Mouse (Mus musculus): Measurements from ENCODE around the gene Arid1b. TPM values are rescaled to one million over a fixed set of nuclear protein-coding genes. Genes with fewer than 3 reads are reported as not detected.
"Not testable (repeated sequence)": the region's sequence is repeated elsewhere in the genome, so short reads cannot be mapped to it uniquely, and the experiment has no call there.

Gene Arid1b
- polyA plus RNA-seq, 2 experiments from 2014 or later: 9.6 to 12.1 TPM

DNA sequence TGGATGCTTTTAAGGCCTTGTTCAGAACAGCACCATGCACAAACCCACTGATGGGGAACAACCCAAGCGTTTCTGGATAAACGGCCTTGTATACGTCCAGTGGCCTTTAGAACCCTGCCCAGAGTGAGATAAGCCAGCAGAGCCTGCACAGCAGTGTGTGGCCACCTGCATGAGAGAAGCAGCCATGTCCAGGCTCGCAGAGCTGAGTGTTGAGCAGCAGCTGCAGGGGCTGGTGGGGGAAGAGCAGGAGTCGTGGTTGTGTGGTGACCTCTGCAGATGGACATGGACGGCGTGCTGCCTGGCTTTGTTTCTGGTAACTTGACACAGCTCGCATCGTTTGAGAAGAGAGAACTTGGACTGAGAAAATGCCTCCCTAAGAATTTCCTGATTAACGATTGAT, 97.8 kb downstream of the Arid1b start:
- no peak for ATAC-seq

DNA sequence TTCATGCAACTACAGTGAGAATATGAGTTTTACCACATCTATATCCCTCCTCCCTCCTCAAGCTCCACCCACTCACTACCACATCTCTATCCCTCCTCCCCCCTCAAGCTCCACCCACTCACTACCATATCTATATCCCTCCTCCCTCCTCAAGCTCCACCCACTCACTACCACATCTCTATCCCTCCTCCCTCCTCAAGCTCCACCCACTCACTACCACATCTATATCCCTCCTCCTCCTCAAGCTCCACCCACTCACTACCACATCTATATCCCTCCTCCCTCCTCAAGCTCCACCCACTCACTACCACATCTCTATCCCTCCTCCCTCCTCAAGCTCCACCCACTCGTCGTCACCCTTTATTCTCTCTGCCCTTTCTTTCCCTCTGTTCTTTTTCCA, 99.2 kb downstream of the Arid1b start:
- ATAC-seq: not testable (repeated sequence)

DNA sequence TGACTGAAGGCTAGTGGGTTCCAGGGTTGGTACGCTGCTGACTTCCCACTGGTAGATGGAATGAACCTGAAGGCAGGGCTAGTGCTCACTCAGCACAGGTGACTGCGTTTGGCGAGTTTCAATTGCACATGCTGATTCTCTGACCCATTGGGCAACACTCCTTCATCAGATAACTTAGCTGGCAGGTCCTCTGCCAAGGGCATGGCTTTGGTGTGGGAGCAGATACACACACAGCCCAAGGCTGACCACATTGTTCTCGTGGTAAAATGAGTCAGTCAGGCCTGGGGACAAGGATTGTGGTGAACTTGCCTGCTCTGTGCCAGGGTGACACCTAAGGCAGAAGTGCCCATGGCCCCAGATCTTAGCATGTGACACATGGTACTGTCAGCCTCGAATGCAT, 100.5 kb downstream of the Arid1b start:
- no peak for ATAC-seq

DNA sequence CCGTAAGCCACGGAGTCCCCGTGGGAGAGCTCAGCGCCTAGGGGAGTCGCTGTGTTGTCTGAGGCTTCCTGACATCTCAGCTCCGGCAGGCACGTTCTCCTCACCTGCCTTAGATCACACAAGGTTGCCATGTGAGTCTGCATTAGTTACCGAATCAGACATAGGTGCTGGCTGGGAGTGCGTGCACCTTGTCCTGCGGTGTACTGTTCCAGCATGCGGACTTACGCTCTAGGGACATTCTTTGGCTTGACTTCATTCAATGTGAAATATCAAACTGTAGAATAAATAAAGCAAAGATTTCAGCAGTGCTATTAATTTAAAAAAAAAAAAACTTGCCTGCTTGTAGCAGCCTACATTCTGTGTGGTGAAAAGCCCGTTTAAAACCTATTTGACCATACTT, 101.6 kb downstream of the Arid1b start:
- ATAC-seq: no peak

DNA sequence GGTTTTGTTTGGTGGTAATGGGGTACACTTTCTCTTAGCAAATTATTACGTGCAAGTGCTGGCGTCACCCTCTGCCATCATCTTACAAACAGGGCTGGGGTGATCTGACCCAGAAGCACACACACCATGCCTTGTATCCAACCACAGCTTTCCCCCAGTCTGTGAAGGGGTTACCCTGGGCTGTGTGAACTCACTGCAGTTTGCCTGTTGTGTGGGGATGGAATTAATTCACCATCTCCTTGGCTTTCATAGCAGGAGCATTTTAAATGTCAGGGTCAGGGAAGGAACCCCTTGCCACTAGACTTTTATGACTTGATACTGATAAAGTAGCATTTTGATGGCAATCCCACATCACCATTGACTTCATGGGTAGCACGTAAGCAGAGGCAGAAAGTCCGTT, 102.9 kb downstream of the Arid1b start:
- ATAC-seq: no peak

DNA sequence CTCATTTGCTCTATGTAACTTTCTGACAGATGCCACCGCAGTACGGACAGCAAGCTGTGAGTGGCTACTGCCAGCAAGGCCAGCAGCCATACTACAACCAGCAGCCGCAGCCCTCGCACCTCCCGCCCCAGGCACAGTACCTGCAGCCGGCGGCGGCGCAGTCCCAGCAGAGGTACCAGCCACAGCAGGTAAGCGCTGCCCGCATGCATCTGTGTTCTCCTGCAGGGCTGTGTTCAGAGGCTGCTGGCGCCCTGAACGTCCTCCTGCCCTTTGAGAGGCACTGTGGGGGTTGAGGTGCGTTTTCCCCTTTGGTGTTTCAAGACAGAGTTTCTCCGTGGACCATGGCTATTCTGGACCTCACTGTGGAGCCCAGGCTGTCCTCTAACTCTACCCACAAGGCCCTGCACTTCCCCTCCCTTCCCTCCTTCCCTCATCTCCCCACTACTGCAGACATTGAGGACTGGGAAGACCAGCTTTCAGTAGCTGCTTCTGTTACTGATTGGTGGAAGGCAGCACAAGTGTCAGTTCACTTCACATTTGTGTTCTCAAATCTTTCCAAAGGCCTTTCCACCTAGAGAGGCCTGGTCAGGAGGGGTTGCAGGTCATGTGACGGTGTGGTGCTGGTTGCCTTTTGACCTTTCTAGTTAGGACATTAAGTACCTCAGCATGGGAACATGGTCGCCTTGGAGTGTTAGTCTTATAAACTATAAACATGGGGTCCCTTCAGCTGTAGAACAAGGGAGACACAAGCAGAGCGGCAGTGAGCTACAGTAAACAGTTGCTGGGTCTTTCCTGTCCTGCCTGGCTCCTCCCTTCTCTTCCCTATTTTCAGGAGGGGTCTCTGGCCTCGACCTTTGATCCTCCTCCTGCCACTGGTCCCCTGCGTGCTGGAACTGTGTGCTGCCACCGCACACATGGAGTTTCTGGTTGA, 103.7 kb downstream of the Arid1b start:
- ATAC-seq: no peak

DNA sequence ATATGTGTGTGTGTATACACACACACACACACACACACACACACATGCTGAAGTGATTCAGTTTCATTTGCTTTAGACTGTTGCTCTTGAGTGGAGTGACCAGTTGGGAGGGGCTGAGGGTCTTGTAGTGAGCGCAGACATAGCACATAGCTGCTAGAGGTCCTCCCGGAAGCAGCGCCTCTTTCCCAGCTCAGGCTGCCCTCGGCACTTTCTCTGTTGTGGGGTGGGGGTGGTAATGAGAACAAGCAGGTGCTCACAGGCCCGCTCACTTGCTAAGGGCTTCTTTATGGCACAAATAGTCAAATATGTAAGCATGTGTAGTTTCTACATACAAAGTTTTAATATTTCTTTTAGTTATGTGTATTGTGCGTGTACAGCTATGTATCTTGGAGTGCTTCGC, 104.6 kb downstream of the Arid1b start:
- ATAC-seq: no peak

DNA sequence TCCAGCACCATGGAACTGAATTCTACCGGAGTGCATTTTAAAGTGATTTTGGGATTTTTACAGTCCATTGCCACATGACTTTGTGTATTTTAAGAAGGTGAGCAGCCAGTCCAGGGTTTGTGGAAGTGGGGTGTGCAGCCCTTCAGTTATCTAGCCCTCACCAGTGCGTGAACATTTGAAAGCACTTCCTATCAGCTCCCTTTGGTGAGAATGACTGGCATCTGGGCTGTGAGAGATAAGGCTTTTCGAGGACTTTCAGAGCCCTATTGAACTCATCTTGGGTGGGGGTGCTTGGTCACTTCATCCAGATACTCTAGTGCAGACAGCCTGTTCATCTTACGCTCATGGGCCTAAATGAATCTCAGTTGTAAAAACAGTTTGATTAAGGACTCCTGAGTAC, 105.1 kb downstream of the Arid1b start:
- ATAC-seq: no peak

DNA sequence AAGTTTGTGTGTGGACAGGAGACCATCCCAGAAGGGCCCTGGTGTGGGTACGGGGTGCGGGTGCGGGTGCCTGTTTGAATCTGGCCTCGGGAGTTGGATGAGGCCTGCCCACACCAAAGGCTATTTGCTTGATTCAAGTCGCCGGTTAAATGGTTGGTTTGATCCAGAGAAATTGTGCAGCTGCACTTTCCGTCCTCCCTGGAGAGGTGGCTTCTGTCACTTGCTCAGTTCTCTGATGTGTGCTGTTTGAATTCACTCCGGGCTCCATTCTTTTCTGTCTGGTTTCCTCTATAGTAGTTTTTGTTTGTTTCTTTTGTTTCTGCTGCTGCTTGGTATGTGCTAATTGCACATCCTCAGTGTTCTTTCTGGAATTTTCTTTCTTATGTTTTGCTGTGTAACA, 107.0 kb downstream of the Arid1b start:
- ATAC-seq: no peak

DNA sequence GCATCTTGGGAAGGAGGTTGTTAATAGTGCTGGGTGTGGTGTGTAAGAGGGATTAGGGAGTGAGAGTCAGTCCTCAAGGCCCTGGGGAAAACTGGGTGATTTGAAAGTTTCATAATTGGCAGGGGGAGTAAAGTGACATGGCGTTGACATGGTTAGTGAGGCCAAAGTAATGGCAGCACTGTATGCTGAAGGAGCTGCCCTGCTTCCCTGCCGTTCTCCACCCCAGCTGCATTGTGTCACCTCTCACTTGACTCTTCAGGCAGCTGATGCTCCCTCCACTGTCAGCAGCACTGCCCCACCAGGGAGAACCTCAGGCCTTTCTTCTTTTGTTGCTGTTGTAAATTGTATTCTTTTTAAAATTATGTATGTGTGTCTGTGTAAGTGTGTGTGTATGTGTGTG, 107.8 kb downstream of the Arid1b start:
- no peak for ATAC-seq

DNA sequence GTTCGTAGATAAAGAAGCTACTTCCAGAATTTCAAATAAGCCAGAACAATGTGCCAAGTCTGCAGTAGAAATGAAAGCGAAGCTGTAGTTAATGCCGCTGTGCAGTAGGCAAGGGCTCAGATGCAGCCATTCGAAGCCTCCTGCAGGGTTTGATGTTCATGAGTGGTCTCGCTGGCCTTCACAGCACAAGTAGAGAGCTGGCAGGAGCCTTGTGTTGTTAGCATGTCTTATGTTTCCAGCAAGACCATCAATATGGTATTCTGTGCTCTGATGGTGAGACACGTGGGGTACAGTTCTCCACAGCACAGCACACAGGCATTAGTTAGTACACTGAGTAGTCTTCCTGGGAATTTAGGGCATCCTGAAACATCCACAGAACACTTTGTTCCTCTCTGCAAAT, 111.6 kb downstream of the Arid1b start:
- ATAC-seq: no peak

DNA sequence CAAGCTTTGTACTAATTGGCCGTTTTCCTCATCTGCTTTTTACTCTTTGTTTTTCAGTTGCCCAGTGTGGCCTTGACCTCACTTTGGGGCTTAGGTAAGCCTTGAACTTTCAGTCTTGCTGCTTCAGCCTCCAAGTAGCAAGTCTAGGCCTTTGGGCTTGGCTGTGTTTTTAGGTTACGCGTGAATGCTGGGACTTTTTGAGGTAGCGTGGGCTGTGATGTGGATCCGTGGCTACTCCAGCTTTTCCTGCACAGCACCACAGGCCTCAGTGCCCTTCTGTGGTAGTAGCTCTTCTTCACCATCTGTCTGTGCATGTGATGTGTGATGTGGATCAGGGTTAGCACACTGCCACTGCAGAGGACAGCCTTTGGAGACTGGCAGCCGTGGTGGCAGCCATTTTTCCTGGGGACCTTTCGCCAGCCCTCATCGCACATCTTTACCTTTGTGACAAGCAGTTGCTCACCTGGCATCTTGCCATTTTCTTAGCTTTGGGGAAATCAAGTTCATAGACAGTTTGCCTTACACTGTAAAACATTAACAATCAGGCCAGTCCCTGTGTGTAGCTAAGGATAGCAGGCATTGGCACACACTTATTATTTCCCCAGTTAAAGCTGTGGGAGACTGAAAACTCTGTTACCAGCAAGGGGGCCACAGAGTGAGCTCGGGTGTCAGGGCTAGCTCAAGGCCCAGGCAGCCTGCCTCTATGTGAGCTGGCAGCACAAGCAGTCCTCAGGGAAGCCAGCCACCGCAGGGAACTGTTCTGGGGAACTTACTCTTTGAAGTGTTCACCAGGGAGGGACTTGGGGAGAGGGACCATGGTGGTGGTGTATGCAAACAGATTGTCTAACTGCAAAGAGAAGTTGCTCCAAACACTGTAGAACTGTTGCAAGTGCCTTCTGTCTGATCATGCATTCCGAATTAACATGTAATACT, 112.4 kb downstream of the Arid1b start:
- ATAC-seq: no peak

DNA sequence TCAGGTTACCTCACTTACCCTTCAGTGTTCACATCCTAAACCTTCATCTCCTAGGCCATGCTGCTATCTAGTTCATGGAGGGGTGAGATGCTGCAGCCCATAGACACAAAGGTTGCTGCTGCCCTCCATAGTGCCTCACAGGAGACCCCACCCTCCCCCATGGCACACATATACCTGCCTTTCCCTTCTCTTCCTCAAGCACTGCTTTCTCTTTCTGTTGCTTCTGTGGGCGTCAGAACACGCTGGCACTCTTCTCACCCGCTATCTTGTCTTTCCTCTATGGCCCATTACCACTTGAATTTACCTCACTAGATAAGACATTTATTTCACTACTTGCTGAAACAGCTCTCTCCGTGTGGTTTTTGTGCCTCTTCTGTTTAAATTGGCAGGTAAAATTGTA, 113.4 kb downstream of the Arid1b start:
- peak; percentile 77 for ATAC-seq

DNA sequence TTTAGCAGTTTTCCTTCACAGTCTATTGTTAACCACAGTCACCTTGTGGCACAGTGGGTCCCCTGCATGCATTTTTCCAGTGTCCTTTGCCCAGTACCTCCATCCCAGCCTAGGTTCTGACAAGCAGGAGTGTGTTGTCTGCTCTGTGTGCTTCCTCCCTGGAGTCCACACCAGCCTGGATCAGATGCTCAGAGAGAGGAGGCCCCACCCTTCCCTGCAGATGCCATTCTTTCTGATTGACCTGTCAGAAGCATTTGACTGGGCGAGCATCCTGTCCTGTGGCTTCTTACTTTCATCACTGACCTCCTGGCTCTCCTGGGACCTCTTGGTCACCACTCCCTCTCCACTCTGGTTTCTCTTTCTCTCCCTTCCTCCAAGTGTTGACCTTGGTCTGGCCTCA, 113.9 kb downstream of the Arid1b start:
- ATAC-seq: no peak

DNA sequence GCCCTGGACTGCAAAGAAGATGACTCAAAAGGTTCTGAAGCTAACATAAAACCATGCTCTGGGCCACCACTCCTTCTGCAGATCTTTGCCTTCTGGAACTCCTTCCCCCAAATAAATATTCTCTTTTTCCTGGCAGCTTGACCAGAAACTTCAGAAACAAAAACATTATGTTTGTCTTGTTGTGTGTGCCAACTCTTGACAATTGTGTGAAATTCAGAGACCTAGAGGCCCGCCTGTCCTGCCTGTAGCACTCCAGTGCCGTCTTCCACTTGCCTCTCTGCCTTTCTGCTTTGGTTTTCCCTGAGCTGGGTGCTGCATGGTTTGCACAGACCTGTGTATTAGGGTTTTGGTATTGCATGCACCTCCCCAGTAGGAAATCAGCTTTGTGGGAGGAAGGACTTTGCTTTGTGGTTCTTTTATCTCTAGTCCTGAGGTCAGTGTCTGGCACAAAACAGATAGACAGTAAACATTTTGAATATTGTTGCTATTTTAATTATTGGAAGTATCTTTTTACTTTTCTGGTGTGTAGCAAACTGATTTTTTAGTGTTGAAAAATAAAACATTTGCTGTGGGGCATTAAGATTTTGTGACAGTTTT, 114.5 kb downstream of the Arid1b start:
- no peak for ATAC-seq

DNA sequence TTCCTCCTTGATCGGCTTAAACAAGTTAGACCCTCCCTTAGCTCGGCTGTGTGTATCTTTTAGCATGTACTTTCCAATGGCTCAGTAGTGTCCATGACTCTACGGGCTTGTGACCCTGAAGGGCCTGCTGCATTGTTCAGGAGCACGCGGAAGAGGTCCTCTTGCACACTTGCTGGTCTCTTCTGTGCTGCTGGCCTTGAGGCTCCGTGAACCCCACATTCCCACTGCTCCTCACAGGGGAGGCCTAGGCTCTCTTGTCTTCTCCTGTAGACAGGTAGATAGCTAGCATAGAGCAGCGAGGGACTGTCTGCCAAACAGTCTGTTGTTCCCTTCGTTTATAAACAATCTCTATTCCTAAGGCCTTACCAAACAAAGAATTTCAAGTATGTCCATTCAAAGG, 115.2 kb downstream of the Arid1b start:
- no peak for ATAC-seq

DNA sequence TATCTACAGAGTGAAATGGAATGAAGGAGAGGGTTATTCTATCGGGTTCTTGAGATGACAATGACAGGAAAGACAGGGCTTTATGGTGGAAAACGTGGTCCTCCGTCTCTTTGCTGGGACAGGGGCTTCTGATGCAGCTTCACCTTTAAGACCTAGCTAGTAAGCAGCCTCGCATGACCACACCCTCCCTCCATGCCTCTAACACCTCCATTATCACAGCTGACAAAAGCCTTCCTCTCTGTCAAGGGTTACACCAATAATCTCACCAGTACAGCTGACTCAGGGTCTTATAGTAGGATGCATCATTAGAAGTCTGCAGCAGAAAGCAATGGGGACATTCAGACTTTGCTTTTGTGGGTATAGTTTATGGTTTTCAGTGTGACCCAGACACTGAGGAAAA, 116.0 kb downstream of the Arid1b start:
- no peak for ATAC-seq

DNA sequence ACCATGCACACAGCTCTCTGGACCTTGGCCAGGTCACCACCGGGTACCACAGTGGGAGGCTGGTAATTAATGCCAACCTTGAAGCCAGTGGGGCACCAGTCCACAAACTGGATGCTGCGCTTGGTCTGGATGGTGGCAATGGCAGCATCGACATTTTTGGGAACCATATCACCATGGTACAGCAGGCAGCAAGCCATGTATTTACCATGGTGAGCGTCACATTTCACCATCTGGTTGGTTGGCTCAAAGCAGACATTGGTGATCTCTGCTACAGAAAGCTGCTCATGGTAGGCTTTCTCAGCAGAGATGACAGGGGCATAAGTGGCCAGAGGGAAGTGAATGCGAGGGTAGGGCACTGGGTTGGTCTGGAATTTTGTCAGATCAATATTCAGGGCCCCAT, 116.8 kb downstream of the Arid1b start:
- ATAC-seq: not testable (repeated sequence)

DNA sequence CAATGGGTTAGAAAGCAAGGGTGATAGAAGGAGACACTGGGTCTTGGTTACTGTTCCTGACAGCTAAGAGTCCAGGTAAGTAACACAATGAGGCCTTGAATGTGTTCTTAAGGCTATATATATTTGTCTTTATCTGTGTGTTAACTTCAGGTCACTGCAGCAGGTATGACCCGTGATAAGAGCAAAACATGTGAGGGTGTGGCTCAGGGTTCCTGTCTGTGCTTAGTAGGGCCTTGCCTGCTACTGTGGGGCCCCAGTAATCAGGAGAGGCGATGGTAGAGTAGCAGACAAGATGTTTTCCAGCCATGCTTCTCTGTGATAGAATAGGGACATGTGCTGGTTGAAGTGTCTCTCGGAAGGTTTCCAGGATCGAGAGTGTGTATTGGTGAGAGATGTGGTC, 118.0 kb downstream of the Arid1b start:
- ATAC-seq: no peak

DNA sequence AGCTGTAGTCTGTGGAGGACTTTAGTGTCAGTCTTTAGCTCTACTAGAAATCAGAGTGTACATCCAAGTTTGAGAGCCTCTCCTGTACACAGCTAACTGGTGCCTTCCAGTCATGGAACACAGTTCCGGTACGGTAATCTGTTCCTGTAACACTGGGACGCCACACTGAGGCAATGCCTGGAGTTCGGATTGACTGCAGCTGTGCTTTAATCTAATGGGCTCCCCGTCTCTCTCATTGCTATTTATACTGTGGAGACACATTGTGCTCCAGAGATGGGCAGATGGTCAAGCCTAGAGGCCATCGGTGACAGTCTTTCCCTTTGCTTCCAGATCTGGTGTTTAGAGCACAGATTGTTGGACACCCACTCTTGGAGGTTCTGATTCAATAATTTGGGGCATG, 121.8 kb downstream of the Arid1b start:
- ATAC-seq: no peak

DNA sequence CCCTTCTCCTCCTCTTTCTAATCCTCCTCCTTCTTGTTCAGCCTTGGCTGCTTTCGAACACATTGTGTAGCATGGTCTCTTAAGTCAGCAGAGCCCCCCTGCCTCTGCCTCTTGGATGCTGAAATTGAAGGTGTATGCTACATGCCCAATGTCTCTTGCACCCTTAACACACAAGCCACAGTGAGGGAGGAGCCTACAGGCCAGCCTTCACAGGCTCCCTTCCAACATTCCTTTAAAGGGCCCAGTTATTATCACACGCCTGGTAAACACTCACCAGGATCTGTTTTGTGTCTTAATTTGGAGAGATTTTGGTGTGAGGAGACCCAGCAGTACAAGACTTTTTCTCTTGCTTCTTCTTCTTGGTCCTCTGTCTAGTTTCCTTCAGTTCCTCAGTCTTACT, 122.9 kb downstream of the Arid1b start:
- no peak for ATAC-seq

DNA sequence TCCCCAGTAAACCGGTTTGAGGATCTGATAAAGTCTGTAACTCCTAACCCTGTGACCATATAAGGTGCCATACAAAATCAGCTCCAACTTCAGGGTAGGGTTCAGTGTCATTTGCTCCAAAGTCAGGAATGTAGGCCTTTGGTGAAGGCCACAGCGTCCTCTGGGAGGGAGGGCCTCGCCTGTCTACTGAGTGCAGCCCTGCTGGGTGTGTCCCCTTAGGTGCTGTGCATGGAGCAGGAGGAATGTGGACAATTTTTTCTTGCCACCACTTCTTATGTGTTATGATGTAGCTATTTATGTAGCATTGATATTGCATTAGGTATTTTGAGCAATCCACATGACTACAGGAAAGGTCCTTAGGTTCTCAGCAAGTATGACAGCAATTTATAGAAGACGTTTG, 124.0 kb downstream of the Arid1b start:
- no peak for ATAC-seq

DNA sequence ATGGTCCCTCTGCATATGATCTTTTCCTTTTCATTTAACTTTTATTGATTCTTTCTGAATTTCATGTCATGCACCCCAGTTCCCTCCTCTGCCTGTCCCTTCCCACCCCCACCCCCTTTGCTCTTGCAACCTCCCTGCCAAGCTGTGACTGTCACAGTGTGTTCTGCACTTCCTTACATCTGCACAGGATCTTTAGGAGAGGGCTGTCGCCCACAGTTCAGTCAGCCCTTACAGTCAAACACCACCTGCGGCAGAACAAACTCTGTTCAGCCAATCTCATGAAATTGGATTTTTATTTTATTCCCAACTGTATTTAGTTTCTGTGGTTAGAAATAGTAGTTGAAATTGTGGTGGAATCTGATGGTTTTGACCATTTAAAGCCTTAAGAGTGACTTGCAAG, 130.5 kb downstream of the Arid1b start:
- ATAC-seq: no peak

Measured in activated CD4-positive, CD25-positive, alpha-beta regulatory T cell, adult 4 months (primary cell).